Mouse (Mus musculus) limb, embryonic 12.5 days (tissue): ENCODE results near the gene Mtx1. TPM values are rescaled to one million over a fixed set of nuclear protein-coding genes. Genes with fewer than 3 reads are reported as not detected.

Experiments used
- ATAC-seq: fragments of 200-750 bp; cut with Nextera tagmentation; 2 replicates; pipeline ENCODE4 v1.8.0; 2017; ENCODE audit warnings: low read depth, moderate TSS enrichment; ENCODE audit not compliant: insufficient number of reproducible peaks, insufficient read depth, low FRiP score, low TSS enrichment
- H3K27ac ChIP-seq: fragments of 300-500 bp; sonication (generic); 2 replicates; pipeline ENCODE4 v1.5.1; 2016; ENCODE audit warnings: mild to moderate bottlenecking, moderate library complexity
- H3K27me3 ChIP-seq: fragments of 300-500 bp; sonication (generic); 2 replicates; pipeline ENCODE4 v1.6.1; 2016; ENCODE audit warnings: mild to moderate bottlenecking, moderate library complexity
- H3K36me3 ChIP-seq: fragments of 300-500 bp; sonication (generic); 2 replicates; pipeline ENCODE4 v1.6.1; 2016; ENCODE audit warnings: mild to moderate bottlenecking, moderate library complexity
- H3K4me1 ChIP-seq: fragments of 300-500 bp; sonication (generic); replicated peaks from 2 replicates; pipeline ENCODE4 v1.6.1; 2016
- H3K4me2 ChIP-seq: fragments of 300-500 bp; sonication (generic); 2 replicates; pipeline ENCODE4 v1.6.1; 2016; ENCODE audit warnings: mild to moderate bottlenecking, moderate library complexity
- H3K4me3 ChIP-seq: fragments of 300-500 bp; sonication (generic); replicated peaks from 2 replicates; pipeline ENCODE4 v1.5.1; 2016; ENCODE audit warnings: mild to moderate bottlenecking
- H3K9ac ChIP-seq: fragments of 300-500 bp; sonication (generic); replicated peaks from 2 replicates; pipeline ENCODE4 v1.6.1; 2016; ENCODE audit warnings: mild to moderate bottlenecking, moderate library complexity
- H3K9me3 ChIP-seq: fragments of 300-500 bp; sonication (generic); 2 replicates; pipeline ENCODE4 v1.6.1; 2016; ENCODE audit warnings: mild to moderate bottlenecking, moderate library complexity
- WGBS: fragments of 180-500 bp; shearing (Covaris S2); methylation state at CpG from one replicate; pipeline ENCODE4 v1.1.7; 2016; 5-methylcytosine and 5-hydroxymethylcytosine counted together
- polyA plus RNA-seq: library from polyadenylated mRNA; unstranded; fragments of >200 nt; fragmentation: Nextera tagmentation; extraction: Ambion mirVana; gene quantifications from 2 replicates; pipeline ENCODE4 v1.2.1, GENCODE M21; 2016

Mtx1 gene
- polyA plus RNA-seq, 1 experiment from 2014 or later = 217 TPM

GRCm38 (mm10) chr3:89181749-89182500 lies 45.0 kb downstream of the Mtx1 start:
- no peak for ATAC-seq
- Histone ChIP-seq H3K4me2 (no peak overlapping the region), H3K27me3 (no peaks in the 10 kb centered on the region), H3K27ac (peak overlapping the region; percentile 45; the same call in 1 of the 2 replicates), H3K4me3 (no peak overlapping the region), H3K9ac (no peak overlapping the region), H3K36me3 (peaks cover 40% of the 10 kb centered on the region), H3K9me3 (no peaks in the 10 kb centered on the region), H3K4me1 (peaks cover 41% of the 10 kb centered on the region)
- WGBS = 91% methylated on average over 27 of the region's 27 CpGs

- H3K4me3 ChIP-seq = no peak overlapping the region; the same call in 1 of the 2 replicates
- H3K36me3 ChIP-seq = peaks cover 64% of the 10 kb centered on the region
- H3K27ac ChIP-seq = no peak overlapping the region
- H3K4me1 ChIP-seq = peaks cover 24% of the 10 kb centered on the region
- peak overlapping the region; percentile 87; the same call in 1 of the 2 replicates for H3K4me2 ChIP-seq
- no peak for ATAC-seq
- no peaks in the 10 kb centered on the region for H3K27me3 ChIP-seq
- no peak overlapping the region for H3K9ac ChIP-seq
- H3K9me3 ChIP-seq = no peaks in the 10 kb centered on the region
- 92% methylated on average over 11 of the region's 11 CpGs for WGBS
Observed at GRCm38 (mm10) chr3:89179056-89179455, 47.8 kb downstream of the Mtx1 start.

- Histone ChIP-seq H3K36me3 (peaks cover 74% of the 10 kb centered on the region), H3K4me1 (peaks cover 15% of the 10 kb centered on the region), H3K4me3 (peak overlapping the region; percentile 61), H3K4me2 (peak overlapping the region; percentile 87), H3K9me3 (no peaks in the 10 kb centered on the region), H3K9ac (peak overlapping the region; percentile 82), H3K27me3 (no peaks in the 10 kb centered on the region), H3K27ac (peak overlapping the region; percentile 77)
- 9% methylated on average over 6 of the region's 6 CpGs for WGBS
- ATAC-seq = no peak
Observed at GRCm38 (mm10) chr3:89178107-89178385, 48.8 kb downstream of the Mtx1 start.

DNA sequence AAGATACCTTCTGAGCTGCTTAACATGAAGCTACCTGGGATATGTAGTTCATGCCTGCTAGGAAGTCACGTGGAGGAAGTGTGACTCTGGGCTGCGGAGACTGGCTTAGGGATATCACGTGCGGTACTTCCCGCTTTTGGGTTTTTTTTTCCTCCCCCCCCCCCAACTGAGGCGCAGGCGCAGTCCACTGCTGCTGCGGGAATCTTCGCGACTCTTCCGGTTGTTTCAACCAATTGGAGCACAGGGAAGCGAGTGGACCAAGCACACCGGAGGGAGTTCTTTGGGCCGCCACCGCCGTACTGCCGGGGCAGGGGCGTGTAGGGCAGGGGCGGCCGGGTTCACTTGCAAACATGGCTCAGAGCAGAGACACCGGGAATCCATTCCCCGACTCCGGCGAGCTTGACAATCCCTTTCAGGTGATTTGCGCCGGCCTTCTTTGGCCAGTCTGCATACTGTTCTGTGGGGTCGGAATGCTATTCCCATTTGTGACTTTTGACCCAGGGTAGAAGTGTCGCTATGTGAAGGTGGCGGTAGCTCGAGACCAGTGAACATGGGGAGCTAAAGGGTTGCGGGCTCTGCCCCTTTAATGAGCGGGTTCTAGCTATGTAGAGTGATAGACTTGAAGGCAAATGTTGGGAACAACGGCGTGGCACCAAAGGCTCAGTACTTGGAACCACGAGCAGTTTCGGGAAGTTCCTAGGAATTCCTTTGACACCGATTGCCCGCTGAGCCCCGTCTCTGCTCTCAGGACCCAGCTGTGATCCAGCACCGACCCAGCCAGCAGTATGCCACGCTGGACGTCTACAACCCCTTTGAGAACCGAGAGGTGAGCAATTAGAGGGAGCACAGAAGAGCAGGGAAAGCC lies 49.4 kb downstream of the Mtx1 start, which contains the start of gene Scamp3:
Scamp3 (plus strand) TSS at position 232 of the 865 bp plus-strand sequence.
- Histone ChIP-seq H3K27ac (peak within 1 kb of the TSS; percentile 77), H3K9me3 (no peaks in the 10 kb centered on the region), H3K4me2 (peak within 1 kb of the TSS; percentile 87), H3K27me3 (no peaks in the 10 kb centered on the region), H3K4me1 (peaks cover 12% of the 10 kb centered on the region), H3K9ac (peak within 1 kb of the TSS; percentile 82), H3K36me3 (peaks cover 79% of the 10 kb centered on the region), H3K4me3 (peak within 1 kb of the TSS; percentile 61)
- WGBS = under 1% methylated on average over 43 of the region's 43 CpGs
- peak; percentile 94 for ATAC-seq

- no peak overlapping the region; the same call in 1 of the 2 replicates for H3K4me3 ChIP-seq
- H3K4me1 ChIP-seq = peaks cover 12% of the 10 kb centered on the region
- no peaks in the 10 kb centered on the region for H3K9me3 ChIP-seq
- H3K27ac ChIP-seq = peak overlapping the region; percentile 50; the same call in 1 of the 2 replicates
- ATAC-seq = no peak
- peaks cover 79% of the 10 kb centered on the region for H3K36me3 ChIP-seq
- no peaks in the 10 kb centered on the region for H3K27me3 ChIP-seq
- peak overlapping the region; percentile 87; the same call in 1 of the 2 replicates for H3K4me2 ChIP-seq
- H3K9ac ChIP-seq = no peak overlapping the region
- 87% methylated on average over 7 of the region's 7 CpGs for WGBS
Observed at GRCm38 (mm10) chr3:89176421-89176820, 50.5 kb downstream of the Mtx1 start.

GRCm38 (mm10) chr3:89175544-89175943 lies 51.3 kb downstream of the Mtx1 start:
- Histone ChIP-seq H3K9me3 (no peaks in the 10 kb centered on the region), H3K36me3 (peaks cover 79% of the 10 kb centered on the region), H3K27me3 (no peaks in the 10 kb centered on the region), H3K4me3 (no peak overlapping the region), H3K27ac (no peak overlapping the region), H3K4me1 (peaks cover 12% of the 10 kb centered on the region), H3K9ac (no peak overlapping the region), H3K4me2 (no peak overlapping the region)
- WGBS = 92% methylated on average over 10 of the region's 10 CpGs
- ATAC-seq = no peak

GRCm38 (mm10) chr3:89174844-89175243 lies 52.0 kb downstream of the Mtx1 start:
- no peak overlapping the region for H3K9ac ChIP-seq
- no peak overlapping the region for H3K4me2 ChIP-seq
- H3K27me3 ChIP-seq = no peaks in the 10 kb centered on the region
- no peak overlapping the region for H3K4me3 ChIP-seq
- H3K9me3 ChIP-seq = no peaks in the 10 kb centered on the region
- H3K27ac ChIP-seq = no peak overlapping the region
- 96% methylated on average over 11 of the region's 11 CpGs for whole genome bisulfite sequencing
- peaks cover 12% of the 10 kb centered on the region for H3K4me1 ChIP-seq
- no peak for ATAC-seq
- H3K36me3 ChIP-seq = peaks cover 79% of the 10 kb centered on the region

DNA sequence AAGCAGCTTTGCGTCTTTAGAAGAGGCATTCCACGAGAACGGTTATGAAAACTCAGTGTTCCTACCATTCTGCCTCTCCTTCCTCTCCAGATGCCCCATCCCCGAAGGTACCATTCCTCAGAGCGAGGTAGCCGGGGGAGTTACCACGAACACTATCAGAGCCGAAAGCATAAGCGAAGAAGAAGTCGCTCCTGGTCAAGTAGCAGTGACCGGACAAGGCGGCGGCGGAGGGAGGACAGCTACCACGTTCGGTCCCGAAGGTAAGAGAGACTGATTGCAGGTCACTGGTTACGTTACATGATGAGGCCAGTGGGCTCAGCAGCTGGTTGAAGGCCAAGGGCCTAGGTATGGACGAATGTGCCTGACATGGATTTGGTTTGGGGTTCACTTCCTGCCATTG lies 59.9 kb downstream of the Mtx1 start:
- ATAC-seq = no peak
- H3K27ac ChIP-seq = no peak overlapping the region
- H3K9ac ChIP-seq = no peak overlapping the region
- no peak overlapping the region for H3K4me2 ChIP-seq
- peaks cover 19% of the 10 kb centered on the region for H3K4me1 ChIP-seq
- H3K4me3 ChIP-seq = no peak overlapping the region
- no peaks in the 10 kb centered on the region for H3K9me3 ChIP-seq
- H3K36me3 ChIP-seq = peaks cover 56% of the 10 kb centered on the region
- no peaks in the 10 kb centered on the region for H3K27me3 ChIP-seq
- WGBS = 94% methylated on average over 19 of the region's 19 CpGs

- Histone ChIP-seq H3K36me3 (peaks cover 40% of the 10 kb centered on the region), H3K9ac (peak overlapping the region; percentile 98), H3K4me2 (peak overlapping the region; percentile 70), H3K4me1 (peaks cover 19% of the 10 kb centered on the region), H3K27ac (peak overlapping the region; percentile 98), H3K9me3 (no peaks in the 10 kb centered on the region), H3K27me3 (no peaks in the 10 kb centered on the region), H3K4me3 (peak overlapping the region; percentile 93)
- ATAC-seq = no peak
- WGBS = 14% methylated on average over 12 of the region's 12 CpGs
Observed at GRCm38 (mm10) chr3:89165268-89165870, 61.5 kb downstream of the Mtx1 start.

GRCm38 (mm10) chr3:89164506-89165267 lies 62.2 kb downstream of the Mtx1 start, which contains the start of gene Clk2:
Clk2 (plus strand) TSS chr3:89164795.
- Histone ChIP-seq H3K4me2 (peak within 1 kb of the TSS; percentile 70), H3K4me3 (peak within 1 kb of the TSS; percentile 93), H3K27ac (peak within 1 kb of the TSS; percentile 98), H3K9me3 (no peaks in the 10 kb centered on the region), H3K36me3 (peaks cover 33% of the 10 kb centered on the region), H3K27me3 (peaks cover 6% of the 10 kb centered on the region), H3K4me1 (peaks cover 25% of the 10 kb centered on the region), H3K9ac (peak within 1 kb of the TSS; percentile 98)
- ATAC-seq = peak; percentile 93
- under 1% methylated on average over 62 of the region's 79 CpGs for WGBS
